Mouse (Mus musculus) MEL-GATA-1-ER (cell line): ENCODE results near the gene Prcd.
"Not testable (repeated sequence)": the region's sequence is repeated elsewhere in the genome, so short reads cannot be mapped to it uniquely, and the experiment has no call there.

Source experiments
- DNase-seq: peaks from one replicate; pipeline ENCODE4 v3.0.0-alpha.2; 2012; ENCODE audit warnings: low read depth; ENCODE audit errors: extremely low read depth

Gene Prcd

GRCm38 (mm10) chr11:116668381-116668825, 15.1 kb downstream of the Prcd start:
- no peak for DNase-seq

- DNase-seq, result no peak
These were observed 15.5 kb downstream of the Prcd start for GRCm38 (mm10) chr11:116668839-116669238.

- DNase-seq, result no peak
These were observed 16.0 kb downstream of the Prcd start for GRCm38 (mm10) chr11:116669316-116669715.

DNA sequence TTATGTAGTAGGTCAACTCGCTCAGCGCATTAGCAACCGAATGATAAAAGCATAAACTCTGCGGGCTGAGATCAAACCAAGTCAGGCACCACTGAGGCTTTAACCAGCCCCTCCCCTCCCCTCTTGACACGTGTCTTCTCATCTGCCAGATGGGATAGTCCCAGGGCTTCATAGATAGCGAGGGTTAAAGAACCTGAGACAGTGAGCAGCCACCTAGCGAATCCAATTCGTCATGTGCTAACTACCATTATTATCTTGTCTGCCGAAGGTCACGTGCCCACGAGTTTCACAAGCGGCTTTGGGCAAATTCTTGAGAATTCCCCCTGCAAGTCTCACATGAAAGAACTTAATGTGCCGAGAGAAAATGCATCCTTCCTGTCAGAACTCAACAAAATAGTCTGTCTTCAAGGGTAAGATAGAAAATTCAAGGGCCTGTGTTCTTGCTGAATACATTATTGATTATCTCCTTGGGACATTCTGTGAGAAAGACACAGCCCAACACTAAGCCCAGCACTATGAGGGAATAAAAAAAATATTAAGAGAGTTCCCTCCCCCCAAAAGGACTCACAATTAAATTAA, 16.5 kb downstream of the Prcd start:
- peak; percentile 84 for DNase-seq

DNA sequence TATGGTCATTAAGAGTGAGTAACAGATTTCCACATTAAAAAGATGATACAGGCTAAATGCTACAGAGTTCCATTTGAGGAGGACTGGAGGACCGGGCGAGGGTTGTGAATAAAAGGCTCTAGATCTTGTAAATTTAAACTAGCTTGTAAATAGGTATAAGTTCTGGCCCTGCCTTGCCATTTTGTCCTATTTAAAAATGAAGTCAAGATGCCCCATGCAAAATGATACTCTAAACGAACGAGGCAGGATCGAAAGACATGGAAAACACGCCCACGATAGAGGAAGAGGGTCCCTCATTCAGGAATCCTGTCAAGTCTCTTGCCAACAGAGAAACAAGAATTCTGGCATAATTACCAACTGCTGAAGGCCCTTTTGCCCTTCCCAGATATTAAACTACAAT, 17.1 kb downstream of the Prcd start:
- DNase-seq, result no peak

DNA sequence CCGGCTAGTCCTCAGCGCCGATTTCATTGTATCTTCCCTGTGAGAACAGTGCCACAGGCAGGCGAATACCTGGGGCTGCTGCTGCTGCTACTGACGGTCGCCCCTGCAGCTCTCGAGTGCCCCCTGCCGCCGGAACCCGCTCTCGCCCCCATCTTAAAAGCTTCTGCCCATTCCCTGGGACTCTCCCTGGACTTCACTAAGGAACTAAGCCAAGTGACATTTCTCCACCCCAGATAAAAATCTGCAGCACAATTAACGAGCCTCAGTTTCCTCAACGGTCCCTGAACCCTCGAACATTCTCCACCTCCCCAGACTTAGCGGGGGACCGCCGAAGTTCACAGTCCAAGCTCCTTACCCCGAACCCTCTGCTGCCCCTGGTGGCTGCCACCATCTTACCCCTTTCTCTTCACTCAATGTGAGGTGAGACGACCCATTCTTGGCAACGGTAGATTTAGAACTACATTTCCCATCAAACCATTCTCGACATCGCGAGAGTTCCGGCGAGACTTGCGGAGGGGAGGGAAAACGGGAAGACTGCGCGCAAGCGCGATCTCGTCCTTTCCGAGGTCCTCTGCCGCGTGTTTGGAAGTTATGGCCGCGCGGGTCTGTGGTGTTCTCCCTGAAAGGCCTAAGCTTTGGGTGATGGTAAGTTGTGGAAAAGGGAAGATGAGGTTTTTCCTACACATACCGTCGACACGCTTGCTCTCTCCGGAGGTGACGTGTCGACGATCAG, 17.9 kb downstream of the Prcd start:
- peak; percentile 98 for DNase-seq

DNA sequence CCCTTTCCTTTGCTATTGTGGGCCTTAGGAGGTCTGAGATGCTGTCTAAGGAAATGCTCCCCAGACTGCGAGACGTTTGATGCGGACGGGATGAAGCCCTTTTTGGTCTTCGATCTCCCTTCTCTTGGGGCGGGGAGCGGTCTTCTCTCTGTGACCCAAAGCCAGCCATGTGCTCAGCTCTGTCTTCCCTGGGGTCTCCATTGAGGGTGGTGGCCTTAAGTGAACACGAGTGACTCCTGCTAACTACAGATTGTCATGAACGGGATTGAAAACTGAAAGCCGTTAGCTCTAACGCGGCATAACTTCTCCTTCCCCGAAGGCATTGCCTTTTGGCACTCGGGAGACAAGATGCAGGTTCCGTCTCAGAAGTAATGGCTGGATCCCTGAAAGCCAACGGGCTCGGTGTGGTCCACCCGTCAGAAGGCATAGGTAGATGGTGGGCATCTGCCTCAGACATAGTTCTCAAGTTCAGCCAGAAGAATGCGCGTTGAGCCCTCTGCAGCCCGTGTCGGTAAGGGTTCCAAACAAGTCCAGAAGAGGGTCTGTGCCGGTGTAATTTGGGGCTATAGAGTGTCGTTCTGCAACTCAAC, 18.6 kb downstream of the Prcd start:
- DNase-seq, result no peak

GRCm38 (mm10) chr11:116672595-116672994, 19.3 kb downstream of the Prcd start:
- DNase-seq, result no peak

DNA sequence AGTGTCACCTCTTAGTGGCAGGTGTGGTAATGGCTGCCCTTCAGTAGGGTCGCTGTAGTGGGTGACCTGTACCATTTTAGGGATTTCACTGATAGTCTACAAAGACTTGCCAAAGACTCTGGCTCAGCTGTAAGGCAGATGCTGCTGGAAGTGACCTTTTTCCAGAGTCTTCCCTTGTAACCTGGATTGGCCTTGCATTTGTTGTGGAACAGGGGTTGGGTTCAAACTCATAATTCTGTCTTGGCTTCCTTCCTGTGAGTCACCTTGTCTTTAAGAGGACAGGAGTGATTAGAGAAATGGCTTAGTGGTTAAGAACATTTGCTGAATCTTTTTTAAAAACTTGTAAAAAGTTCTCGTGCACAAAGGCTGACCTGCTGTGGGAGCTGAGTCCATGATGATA, 20.1 kb downstream of the Prcd start:
- no peak for DNase-seq

GRCm38 (mm10) chr11:116674616-116675379, 21.5 kb downstream of the Prcd start:
- DNase-seq, result no peak

DNA sequence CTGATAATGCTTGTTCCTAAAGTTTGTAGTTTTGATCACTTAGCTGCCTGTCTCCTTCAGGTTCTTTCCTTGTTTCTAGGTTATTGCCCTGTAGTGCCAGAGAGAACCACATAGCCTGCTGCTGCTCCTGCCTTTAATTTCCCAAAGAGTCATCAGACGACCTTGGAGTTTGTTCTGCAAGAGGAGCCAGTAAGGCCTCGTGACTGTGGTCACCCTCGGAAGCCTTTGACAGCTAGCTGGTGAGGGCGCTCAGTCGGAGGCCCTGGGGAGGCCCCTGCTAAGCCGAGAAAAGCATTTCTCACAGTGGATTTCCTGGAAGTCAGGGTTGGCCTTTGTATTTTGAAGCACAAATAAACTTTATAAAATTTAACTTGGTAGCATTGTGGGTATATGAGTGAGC, 22.1 kb downstream of the Prcd start:
- not testable (repeated sequence) for DNase-seq

- DNase-seq, result no peak
These were observed 23.0 kb downstream of the Prcd start for GRCm38 (mm10) chr11:116676175-116676976.

DNA sequence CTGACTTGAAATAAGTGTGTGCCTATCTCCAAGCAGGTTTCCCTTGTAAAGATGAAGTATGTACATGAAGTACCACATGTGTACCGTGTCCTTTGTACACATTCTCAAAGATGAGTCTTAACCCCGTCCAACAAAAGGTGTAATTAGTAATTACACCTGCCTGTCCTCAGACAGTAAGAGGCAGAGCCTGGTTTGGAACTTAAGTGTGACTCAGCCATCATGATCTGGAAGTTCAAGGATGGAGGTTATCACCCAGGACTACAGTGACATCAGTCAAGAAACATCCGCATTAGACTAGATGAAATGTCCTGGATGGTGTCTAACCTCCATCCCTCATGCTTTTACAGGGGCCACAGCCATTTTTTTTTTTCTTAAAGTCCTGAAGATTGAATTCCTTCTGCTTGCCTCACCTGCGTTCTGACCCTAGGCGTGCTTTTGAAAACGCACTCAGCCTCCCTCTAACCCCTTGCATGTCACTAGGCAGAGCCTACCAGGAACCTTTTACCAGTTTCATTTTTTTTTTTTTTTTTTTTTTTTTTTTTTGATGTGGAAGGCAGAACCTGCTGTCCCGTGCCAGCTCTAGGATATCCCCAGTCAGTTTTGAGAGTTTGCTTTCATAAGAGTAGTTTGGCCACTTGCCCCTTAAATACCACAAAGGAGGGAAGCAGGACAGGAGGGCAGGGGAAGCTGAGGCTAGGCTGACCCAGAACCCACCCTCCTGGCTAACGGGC, 24.5 kb downstream of the Prcd start:
- DNase-seq, result no peak

DNA sequence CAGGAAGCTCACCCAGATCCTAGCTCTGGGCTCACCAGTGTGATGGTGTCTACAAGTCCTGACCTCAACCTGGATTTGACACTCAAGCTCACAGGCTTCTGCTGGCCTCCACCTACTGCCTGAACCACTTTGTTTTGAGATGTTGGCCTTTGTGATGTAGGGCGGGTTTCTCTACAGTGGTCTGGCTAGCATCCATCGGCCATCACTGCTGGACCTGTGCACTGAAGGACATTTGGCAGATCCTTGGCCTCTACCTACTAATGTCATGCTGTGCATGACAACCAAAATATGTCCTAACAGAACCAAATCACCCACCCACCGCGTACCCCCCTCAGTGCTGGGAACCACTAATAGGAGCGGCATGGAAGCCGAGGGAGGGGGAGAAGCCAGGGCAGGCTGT, 25.8 kb downstream of the Prcd start:
- no peak for DNase-seq

DNA sequence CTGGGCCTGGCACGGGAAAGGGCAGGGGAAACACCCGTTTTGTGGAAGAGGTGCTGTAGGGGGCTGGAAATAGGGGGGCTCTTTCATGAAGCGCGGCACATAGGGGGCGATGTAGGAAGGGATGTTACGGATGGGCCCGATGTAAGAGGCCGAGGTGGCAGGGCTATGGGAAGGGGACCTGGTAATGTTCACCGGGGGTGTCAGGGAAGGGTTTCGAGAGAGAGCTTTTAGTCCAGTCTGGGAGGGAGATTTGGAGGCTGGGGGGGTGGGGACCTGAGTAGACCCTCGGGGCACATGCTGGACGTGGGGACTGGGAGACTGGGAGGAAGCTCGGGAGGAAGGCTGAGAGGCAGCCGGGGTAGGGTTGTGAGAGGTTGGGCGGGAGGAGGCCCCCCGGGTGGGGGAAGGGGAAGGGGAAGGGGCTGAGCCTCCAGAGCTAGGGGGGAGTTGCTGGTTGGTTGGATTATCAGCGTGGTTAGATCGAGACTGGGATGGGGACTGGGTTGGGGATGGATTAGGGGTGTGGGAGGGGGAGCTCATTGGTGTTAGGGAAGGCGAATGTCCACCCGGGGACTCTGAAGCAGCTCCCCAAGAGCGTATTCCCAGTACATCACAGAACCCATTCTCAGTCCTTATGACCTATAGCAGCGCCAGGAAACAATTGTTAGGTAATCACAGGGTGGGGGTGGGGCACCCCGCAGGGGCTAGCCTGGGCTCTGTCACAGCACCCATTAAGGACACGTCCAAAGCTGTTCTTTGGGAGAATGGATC, 27.2 kb downstream of the Prcd start:
- no peak for DNase-seq

- DNase-seq, result no peak
These were observed 27.8 kb downstream of the Prcd start for GRCm38 (mm10) chr11:116681147-116681546.

DNA sequence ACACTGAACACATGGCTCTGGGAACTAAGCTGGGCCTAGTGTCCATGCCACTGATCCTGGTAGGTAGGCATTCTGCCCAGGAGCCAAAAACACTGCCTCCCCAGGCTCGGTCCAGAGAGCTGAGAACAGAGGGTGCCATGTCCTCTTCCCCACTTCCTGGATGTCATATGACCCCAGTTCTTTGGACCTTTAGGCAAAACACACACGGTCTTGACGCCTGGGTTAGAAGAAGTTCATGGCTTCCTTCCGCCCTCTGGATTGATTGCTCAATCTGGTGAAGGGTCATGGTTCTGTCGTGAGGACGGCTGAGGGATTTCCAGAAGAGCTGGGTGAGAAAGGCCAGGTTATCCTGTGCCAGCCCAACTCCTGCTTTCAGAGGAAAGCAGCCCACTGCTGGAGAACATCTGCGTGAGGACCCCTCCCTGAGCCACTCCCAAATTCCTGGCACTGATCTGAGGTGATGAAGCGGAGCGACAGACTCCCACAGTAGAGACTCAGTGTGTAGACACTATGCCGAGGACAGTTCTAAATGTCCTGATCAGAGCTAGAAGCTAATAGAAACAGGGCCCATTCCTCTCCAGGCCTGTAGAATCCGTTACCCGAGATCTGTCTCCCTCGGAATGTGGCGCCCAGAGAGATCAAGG, 29.3 kb downstream of the Prcd start:
- DNase-seq, result no peak

DNA sequence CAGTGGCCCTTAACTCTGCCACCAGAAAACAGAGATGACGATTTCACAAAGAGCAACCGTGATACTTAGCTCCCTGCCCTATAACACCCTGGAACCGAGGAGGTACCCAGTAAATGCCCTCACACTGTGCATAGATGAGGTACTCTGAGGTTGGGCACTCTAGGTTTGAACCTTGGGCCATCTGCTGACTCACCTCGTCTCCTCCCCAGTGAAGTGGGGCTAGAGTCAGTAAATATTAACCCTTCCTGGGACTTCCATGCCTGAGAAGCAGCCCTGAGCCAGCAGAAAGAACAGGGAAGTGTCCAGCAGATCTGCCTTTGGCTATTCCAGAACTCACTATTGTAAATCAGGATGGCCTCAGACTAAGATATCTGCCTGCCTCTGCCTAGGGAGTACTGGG, 30.4 kb downstream of the Prcd start:
- DNase-seq, result no peak

DNA sequence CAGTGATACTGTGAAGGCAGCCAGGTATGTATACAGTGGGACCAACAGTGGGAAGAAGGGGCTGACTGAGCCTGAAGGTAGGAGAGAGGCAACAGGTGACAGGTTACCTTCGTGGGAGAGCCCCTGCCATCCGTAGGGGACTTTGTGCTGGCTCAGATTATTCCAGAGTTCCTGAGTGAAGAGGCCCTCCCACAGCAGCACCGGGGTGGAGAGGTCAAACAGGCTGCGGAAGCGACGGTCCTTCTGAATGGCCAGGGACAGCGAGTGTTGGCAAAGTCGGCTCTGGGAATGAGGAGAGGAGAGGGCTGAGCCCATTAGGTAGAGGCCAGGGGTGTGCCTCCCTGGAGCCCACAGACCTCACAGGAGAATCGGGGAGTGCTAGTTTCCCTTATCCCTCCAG, 32.4 kb downstream of the Prcd start:
- DNase-seq, result no peak
